Mouse (Mus musculus) large intestine, adult 2 months (tissue): ENCODE results near the gene Lrmda. TPM values are rescaled to one million over a fixed set of nuclear protein-coding genes. Genes with fewer than 3 reads are reported as not detected.

Source experiments
- DNase-seq: peaks from one replicate; pipeline ENCODE4 v3.0.0-alpha.2; 2012; ENCODE audit warnings: low read depth, low spot score
- WGBS: fragments of 180-500 bp; shearing (Covaris S2); methylation state at CpG from one replicate; pipeline ENCODE4 v1.1.7; 2018; 5-methylcytosine and 5-hydroxymethylcytosine counted together
- polyA plus RNA-seq: library from polyadenylated mRNA; depleted of rRNA; stranded (reverse); fragments of >200 nt; gene quantifications from 2 replicates; pipeline ENCODE4 v1.2.3, GENCODE M21; 2012

Lrmda gene
- polyA plus RNA-seq, 1 experiment: 0.12 TPM

DNA sequence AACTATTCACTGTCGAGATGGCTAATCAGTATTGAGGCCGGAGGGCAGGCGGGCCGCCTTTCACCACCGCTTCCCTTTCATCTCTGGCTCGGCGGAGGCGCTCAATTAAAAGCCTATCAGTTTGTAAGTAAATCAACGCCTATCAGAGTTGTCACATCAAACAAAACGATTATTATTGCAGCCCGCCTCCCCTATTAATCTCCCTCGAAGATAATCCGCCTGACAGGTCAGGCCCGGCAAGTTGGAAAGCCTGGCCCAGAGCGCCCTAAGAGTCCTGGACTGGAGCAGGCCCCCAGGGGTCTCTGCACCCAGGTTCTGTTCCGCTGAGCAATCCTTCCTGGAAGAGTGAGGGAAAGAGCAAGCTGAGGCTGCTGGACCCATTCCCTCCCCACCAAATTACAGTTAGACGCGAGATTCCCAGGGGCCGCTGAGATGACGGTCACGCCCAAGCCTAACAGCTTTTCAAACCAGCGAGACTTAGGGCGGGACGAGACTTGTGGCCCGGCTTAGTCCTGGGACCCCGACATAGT, 28.2 kb upstream of the Lrmda start:
- DNase-seq: no peak
- WGBS: 12% methylated on average over 26 of the region's 26 CpGs

- WGBS: 32% methylated on average over 5 of the region's 5 CpGs
- DNase-seq: no peak
Observed at GRCm38 (mm10) chr14:21991856-21992255, 27.7 kb upstream of the Lrmda start.

DNA sequence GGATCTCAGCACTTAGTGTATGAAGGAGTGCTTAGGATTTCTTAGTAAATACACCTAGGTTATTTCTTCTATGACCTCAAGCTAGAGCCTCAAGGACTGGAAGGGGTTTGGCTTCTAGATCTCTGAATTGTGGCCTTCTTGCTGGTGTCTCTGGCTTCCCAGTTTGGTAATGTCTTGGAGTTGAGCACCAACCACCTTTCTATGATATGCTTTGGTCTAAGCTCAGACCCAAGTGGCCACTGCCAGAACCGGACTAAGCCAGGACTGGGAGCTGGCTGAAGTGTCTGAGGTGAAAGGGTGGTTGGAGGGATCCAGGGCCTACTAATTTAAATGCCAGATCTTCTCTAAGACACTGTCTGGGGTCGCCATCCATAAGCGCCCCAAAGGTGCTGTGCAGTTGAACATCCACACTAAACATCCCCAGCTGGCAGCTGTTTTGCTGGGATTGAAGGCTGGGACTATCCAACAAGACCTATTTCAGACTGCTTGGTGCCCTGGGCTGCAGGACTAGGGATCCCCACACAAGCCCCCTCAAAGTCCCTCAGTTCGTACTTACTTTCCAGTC, 27.1 kb upstream of the Lrmda start:
- DNase-seq: no peak
- 88% methylated on average over 4 of the region's 4 CpGs for WGBS

GRCm38 (mm10) chr14:21993251-21994060, 26.1 kb upstream of the Lrmda start:
- no peak for DNase-seq
- 36% methylated on average over 14 of the region's 14 CpGs for WGBS

DNA sequence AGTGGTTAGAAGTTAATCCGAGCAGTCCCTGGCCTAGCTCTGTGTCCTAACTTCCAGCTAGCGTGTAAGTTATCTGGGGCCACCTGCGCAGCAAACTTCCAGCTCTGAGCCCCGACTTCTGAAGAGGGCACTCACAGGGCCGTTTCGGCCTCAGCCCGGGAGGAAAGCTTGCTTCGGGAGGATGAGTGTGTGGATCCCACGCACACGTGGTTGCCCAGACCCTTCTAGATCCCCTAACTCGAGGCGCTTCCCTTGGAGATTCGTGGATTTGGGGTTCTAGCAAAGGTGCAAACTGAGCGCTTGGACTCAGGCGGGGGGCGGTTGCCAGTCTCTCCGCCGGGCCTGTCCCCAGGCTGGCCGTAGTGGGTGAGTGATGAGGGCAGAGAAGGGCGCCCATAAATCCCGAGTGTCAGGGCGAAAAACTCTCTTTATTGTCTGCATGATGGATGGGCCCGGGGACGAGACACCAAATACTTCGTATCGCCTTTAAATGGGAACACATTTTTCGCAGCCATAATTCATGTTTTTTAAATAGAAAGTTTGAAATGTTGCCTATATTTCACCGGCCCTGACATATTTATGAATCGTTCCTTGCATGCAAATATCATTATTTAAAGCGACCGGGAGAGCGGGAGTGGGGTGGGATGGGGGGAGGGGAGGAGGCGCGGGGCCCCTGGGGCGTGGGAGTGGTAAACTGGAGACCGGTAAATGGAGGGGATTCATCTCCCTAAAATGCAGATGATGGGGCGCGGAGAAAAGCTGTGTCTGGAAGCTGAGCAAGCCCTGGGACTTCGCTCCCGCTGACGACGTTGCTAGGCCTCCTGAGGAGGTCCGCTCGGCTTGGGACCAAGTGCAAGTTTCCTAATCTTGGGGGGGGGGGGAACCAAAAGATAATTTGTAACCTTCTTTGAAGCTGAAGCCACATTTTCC, 25.2 kb upstream of the Lrmda start:
- no peak for DNase-seq
- WGBS: 18% methylated on average over 44 of the region's 44 CpGs

- under 1% methylated on average over 36 of the region's 36 CpGs for WGBS
- DNase-seq: no peak
Observed at GRCm38 (mm10) chr14:21995031-21995754, 24.3 kb upstream of the Lrmda start.

- WGBS: 93% methylated on average over 4 of the region's 4 CpGs
Observed at GRCm38 (mm10) chr14:21999588-21999987, 19.9 kb upstream of the Lrmda start.

GRCm38 (mm10) chr14:22003231-22003630, 16.3 kb upstream of the Lrmda start:
- 24% methylated on average over 1 of the region's 1 CpGs for WGBS
- DNase-seq: no peak

More at GRCm38 (mm10) chr14:21999588-21999987, 19.9 kb upstream of the Lrmda start:
- no peak for DNase-seq

- WGBS: 42% methylated on average over 4 of the region's 4 CpGs
- no peak for DNase-seq
Observed at GRCm38 (mm10) chr14:22003631-22004030, 15.9 kb upstream of the Lrmda start.

GRCm38 (mm10) chr14:22004943-22005342, 14.6 kb upstream of the Lrmda start:
- 74% methylated on average over 4 of the region's 4 CpGs for WGBS
- DNase-seq: no peak

- no peak for DNase-seq
- 83% methylated on average over 6 of the region's 6 CpGs for WGBS
Observed at GRCm38 (mm10) chr14:22007006-22007405, 12.5 kb upstream of the Lrmda start.

DNA sequence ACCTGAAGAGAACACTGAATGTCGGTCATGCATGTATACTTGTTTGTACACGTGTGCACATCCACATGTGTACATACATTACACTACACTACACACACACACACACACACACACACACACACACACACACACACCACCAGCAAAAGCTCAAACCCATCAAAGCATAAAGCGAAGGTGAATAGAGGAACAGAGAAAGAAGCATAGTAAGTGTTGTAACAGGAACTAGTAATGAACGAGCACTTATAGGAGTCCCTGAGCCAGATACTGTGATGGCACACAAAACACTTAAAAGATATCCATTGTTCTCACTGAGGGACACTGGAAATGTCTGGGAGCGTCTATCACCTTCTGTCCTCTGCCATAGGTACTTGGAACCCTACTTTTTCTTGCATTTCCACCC, 5.2 kb upstream of the Lrmda start:
- WGBS: 80% methylated on average over 5 of the region's 5 CpGs

GRCm38 (mm10) chr14:22014781-22015180, 4.7 kb upstream of the Lrmda start:
- 58% methylated on average over 4 of the region's 4 CpGs for WGBS

More for the DNA sequence above, 5.2 kb upstream of the Lrmda start:
- no peak for DNase-seq

DNA sequence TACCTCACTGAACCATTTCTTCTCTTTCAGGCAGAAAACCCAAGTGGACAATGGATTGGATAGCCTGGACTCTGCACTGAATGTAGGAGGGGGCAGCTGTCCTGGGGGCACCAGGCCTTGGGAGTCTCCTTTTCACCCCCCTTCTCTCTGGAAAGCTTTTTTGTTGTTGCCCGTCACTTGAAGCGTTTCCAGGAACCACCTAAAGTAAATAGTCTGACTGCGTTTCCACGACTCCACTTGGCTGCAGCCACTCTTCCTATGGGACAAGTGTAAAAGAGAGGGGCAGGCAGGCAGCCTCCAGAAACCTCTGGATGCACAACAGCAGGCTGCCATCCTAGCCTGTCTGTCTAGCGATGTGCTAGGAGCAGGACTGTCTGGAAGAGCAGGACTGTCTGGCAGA, 2.5 kb upstream of the Lrmda start:
- WGBS: 29% methylated on average over 5 of the region's 5 CpGs
- no peak for DNase-seq

More at GRCm38 (mm10) chr14:22014781-22015180, 4.7 kb upstream of the Lrmda start:
- DNase-seq: no peak

GRCm38 (mm10) chr14:22019949-22020845, 685 bp downstream of the Lrmda start:
- no peak for DNase-seq
- 51% methylated on average over 12 of the region's 12 CpGs for WGBS

- no peak for DNase-seq
- WGBS: 46% methylated on average over 2 of the region's 2 CpGs
Observed at GRCm38 (mm10) chr14:22020885-22021284, 1.4 kb downstream of the Lrmda start.

DNA sequence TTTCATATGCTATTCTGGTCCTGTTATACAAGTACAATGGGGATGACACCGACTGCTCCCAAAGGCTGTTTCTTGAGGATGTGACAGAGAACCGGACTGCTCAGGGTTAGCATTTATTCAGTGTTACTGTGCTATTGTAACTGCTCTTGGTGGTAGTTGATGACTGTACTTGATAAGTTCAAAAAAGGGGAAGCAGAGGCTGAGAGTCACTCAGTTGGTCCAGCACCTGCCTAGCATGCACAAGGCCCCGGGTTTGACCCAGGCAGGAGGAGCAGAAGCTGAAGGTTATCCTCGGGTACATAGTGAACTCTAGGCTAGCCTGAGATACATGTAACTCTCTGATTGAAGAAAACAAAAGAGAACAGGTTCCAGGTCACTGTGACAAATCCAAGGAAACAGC, 4.0 kb downstream of the Lrmda start:
- 69% methylated on average over 4 of the region's 4 CpGs for WGBS
- no peak for DNase-seq

GRCm38 (mm10) chr14:22035900-22036299, 16.4 kb downstream of the Lrmda start:
- no peak for DNase-seq
- WGBS: 34% methylated on average over 3 of the region's 3 CpGs
